Mouse (Mus musculus) heart, adult 2 months (tissue): ENCODE measurements at regions not wholly inside any gene's neighbourhood (a gene's known extent, or its start where the extent isn't known, plus 50 kb on each side); places are given as distances from the start of the nearest gene placed in this dataset.

Experiments used
- DNase-seq, 2 experiments: peaks; one replicate each; pipeline ENCODE4 v3.0.0; 2021
- H3K27ac ChIP-seq: fragments of 200-600 bp; 2 replicates; pipeline ENCODE4 v1.8.1; 2022
- H3K27me3 ChIP-seq: fragments of 200-500 bp; 2 replicates; pipeline ENCODE4 v1.6.1; 2012; ENCODE audit warnings: mild to moderate bottlenecking, low read length, inconsistent platforms, mixed read lengths; ENCODE audit not compliant: control insufficient read depth, insufficient read depth
- H3K36me3 ChIP-seq: fragments of 200-500 bp; 2 replicates; pipeline ENCODE4 v1.6.1; 2012; ENCODE audit warnings: low read length, inconsistent platforms; ENCODE audit not compliant: control insufficient read depth, insufficient read depth
- H3K4me1 ChIP-seq: fragments of 200-500 bp; 2 replicates; pipeline ENCODE4 v1.6.1; 2011; ENCODE audit warnings: low read length; ENCODE audit not compliant: control insufficient read depth, insufficient read depth
- H3K4me3 ChIP-seq: fragments of 200-600 bp; 2 replicates; pipeline ENCODE4 v1.8.1; 2022
- H3K79me2 ChIP-seq: fragments of 200-500 bp; replicated peaks from 2 replicates; pipeline ENCODE4 v1.6.1; 2012; ENCODE audit warnings: mild to moderate bottlenecking, inconsistent platforms, low read length, moderate library complexity, mixed read lengths; ENCODE audit not compliant: control insufficient read depth, insufficient read depth
- H3K9ac ChIP-seq: fragments of 200-500 bp; 2 replicates; pipeline ENCODE4 v1.6.1; 2012; ENCODE audit warnings: low read depth, mild to moderate bottlenecking, control low read depth, inconsistent platforms, low read length, mixed read lengths
- CTCF ChIP-seq: fragments of 200-600 bp; IDR thresholded peaks from 2 replicates; pipeline ENCODE4 v1.8.1; 2022; ENCODE audit warnings: antibody characterized with exemption, mild to moderate bottlenecking, moderate library complexity
- EP300 ChIP-seq: fragments of 200-500 bp; IDR thresholded peaks from 2 replicates; pipeline ENCODE4 v1.6.1; 2011; ENCODE audit warnings: low read depth, low read length, control low read depth; ENCODE audit not compliant: insufficient read depth
- POLR2A ChIP-seq: fragments of 200-500 bp; IDR thresholded peaks from 2 replicates; pipeline ENCODE4 v1.6.1; 2011; ENCODE audit warnings: mild to moderate bottlenecking, low read depth, low read length, control low read depth; ENCODE audit not compliant: insufficient read depth
- WGBS: fragments of 180-500 bp; shearing (Covaris S2); methylation state at CpG from one replicate; pipeline ENCODE4 v1.1.7; 2018; 5-methylcytosine and 5-hydroxymethylcytosine counted together
- intact Hi-C: fragments of 180-260 bp; cut with DNase I; formaldehyde crosslinking; loops from one replicate; pipeline ENCODE4 v1.15.1; 2025

DNA sequence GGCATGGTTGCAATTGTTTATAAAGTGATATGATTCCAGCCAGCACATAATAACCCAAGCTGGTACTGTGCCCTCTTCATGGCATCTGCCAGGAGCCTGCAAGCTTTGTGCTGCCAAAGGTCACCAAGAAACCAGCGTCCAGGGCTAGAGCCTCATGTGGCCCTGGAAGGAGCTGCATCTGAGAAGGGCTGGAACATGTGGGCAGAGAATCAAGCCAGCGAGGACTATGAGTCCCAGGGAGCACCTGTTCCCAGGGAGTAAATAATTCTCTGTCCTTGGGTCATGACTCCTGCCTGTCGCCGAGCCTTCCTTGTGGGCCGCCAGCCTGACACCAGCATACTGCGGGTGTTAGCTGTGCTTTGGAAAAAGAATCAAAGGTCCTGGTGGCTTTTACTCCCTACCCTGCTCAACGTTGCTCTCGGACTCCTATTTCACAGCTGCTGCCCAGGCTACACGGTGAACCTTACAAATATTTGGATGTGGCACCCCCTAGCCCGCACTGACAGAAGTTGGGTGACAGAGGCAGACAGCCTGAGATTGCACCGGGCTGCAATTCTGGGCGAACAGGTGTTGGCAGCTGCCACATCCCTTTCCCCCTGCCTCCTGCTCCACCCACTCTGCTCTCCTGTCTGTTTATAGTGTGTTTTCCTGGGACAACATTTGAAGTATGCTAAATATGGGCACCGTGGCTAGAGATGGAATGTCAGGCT is 99.5 kb upstream of the Serbp1 start:
- no peaks in the 10 kb centered on the region for H3K79me2 ChIP-seq
- H3K4me3 ChIP-seq: no peak overlapping the region
- 46% methylated on average over 13 of the region's 13 CpGs for WGBS
- TF ChIP-seq POLR2A (no peak), CTCF (peak; percentile 49), EP300 (no peak)
- H3K36me3 ChIP-seq: no peaks in the 10 kb centered on the region
- DNase-seq: peak in 1 of 2 experiments; percentile 34
- H3K4me1 ChIP-seq: peaks cover 5% of the 10 kb centered on the region
- no peak overlapping the region for H3K9ac ChIP-seq
- H3K27ac ChIP-seq: no peak overlapping the region
- H3K27me3 ChIP-seq: no peaks in the 10 kb centered on the region
- intact Hi-C loops: loop anchor here (2.0 kb wide), 1 partner anchor 18 kb away; no protein-coding TSS in a partner anchor

DNA sequence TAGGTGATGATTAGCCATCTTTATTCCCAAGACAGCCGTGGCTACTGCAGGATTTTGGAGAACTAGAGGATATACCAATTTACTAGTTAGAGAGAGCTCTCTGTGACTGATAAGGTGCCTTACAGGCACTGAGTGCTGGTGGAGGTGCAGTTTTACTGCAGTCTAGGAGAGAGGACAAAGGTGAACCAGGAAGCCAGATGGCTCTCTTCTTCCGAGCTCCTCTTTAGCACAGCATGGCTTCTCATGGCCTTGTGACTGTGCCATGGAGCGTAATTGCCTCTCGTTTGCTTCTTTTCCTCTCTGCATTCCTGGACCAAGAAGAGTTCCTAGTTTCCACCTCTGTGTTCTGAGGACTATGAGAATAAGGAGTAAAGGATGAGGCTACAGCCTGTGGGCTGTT is 100.2 kb upstream of the Gadd45a start:
- Histone ChIP-seq H3K4me3 (no peak overlapping the region), H3K27ac (no peak overlapping the region), H3K79me2 (no peaks in the 10 kb centered on the region), H3K27me3 (no peaks in the 10 kb centered on the region), H3K36me3 (no peaks in the 10 kb centered on the region), H3K4me1 (peaks cover 5% of the 10 kb centered on the region), H3K9ac (no peak overlapping the region)
- no peak for DNase-seq
- TF ChIP-seq POLR2A: no peak
- no peak for TF ChIP-seq CTCF
- no peak for TF ChIP-seq EP300
- intact Hi-C loops: no loop called here
- WGBS: 87% methylated on average over 4 of the region's 4 CpGs

DNA sequence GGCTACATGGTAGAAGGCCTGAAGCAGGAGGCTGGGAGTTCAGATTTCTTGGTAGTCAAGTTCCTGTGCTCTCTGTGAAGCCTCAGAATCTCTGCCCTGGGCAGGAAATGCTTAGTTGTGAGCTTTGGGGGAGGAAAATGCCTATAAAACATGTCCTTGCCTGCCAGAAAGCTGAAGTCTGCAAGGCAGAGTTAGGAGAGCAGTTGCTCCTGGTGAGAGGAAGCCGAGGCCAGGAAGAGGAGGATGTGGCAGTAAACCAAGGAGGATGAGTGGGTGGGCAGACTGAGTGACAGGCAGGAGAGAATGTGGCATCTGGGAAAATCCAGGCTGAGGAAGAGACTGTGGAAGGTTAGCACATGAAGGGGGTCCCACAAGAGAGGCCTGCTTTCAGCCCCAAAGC is 97.7 kb upstream of the Gadd45a start:
- WGBS: 58% methylated on average over 1 of the region's 1 CpGs
- Histone ChIP-seq H3K27ac (no peak overlapping the region), H3K9ac (no peak overlapping the region), H3K27me3 (no peaks in the 10 kb centered on the region), H3K36me3 (no peaks in the 10 kb centered on the region), H3K4me1 (peaks cover 2% of the 10 kb centered on the region; the same call in 1 of the 2 replicates), H3K4me3 (no peak overlapping the region), H3K79me2 (no peaks in the 10 kb centered on the region)
- TF ChIP-seq POLR2A: no peak
- no peak for DNase-seq
- intact Hi-C loops: no loop called here

DNA sequence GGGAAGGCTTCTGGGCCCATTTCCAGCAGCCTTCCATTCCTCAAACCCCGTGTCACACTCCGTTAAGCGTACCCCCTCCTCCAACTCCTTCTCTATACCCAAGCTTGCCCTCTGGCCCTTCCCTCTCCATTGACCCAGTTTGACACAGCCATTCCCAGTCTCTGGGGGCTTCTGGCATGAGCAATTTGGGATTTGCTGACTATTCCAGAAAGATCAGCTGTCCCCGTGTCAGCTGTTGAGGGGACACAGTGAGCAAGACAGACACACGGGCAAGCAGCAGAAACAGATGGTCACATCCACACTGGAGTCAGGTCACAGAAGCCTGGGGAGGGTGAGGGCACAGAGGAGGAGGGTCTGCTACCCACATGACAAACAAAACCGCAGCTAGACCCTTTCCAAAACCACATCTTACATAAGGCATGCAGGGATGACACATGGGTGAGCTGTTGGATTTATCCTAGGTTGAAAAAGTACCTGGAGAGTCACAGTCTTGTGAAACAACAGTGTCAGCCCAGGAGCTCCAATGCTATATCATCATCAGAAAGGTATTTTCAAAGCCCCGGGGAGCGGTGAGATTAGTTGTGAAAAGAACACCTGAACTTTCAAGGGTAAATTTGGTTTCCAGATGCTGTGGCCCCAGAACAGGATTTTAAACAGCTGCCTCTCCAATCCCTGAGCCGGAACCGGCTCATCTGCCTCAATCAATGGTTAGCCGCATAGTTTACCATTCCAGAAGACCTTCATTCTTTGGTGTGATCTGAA is 93.5 kb upstream of the Gadd45a start:
- Histone ChIP-seq H3K27me3 (no peaks in the 10 kb centered on the region), H3K9ac (no peak overlapping the region), H3K79me2 (no peaks in the 10 kb centered on the region), H3K4me3 (no peak overlapping the region), H3K27ac (no peak overlapping the region), H3K36me3 (no peaks in the 10 kb centered on the region), H3K4me1 (peaks cover 4% of the 10 kb centered on the region)
- WGBS: 83% methylated on average over 11 of the region's 11 CpGs
- no peak for DNase-seq
- no peak for TF ChIP-seq POLR2A
- TF ChIP-seq EP300: no peak
- no peak for TF ChIP-seq CTCF
- intact Hi-C loops: no loop called here

DNA sequence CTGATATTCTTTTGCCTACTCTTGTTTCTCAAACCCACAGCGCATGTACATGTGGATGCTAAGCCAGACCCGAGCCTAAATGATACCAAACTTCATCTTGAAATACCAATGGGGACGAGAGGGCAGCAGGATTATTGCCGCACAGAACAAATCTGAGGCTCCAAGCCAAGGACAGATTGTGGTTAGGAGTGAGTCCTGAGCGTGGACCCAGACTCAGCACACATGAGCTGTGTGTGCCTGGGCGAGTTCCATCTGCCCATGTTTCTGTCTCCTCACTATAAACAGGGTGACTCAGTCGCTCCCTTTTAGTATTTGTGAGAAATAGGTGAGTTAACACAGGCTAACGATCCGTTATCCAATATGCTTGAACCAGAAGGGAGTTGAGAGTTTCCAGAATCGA is 92.4 kb upstream of the Gadd45a start:
- no peaks in the 10 kb centered on the region for H3K27me3 ChIP-seq
- intact Hi-C loops: no loop called here
- 94% methylated on average over 10 of the region's 10 CpGs for WGBS
- no peak overlapping the region for H3K9ac ChIP-seq
- no peaks in the 10 kb centered on the region for H3K36me3 ChIP-seq
- TF ChIP-seq CTCF: no peak
- no peak for TF ChIP-seq POLR2A
- TF ChIP-seq EP300: no peak
- H3K4me1 ChIP-seq: peaks cover 4% of the 10 kb centered on the region
- H3K27ac ChIP-seq: no peak overlapping the region
- no peaks in the 10 kb centered on the region for H3K79me2 ChIP-seq
- DNase-seq: no peak
- no peak overlapping the region for H3K4me3 ChIP-seq
